Mouse (Mus musculus): Measurements from ENCODE around the gene Sfxn4.

DNA sequence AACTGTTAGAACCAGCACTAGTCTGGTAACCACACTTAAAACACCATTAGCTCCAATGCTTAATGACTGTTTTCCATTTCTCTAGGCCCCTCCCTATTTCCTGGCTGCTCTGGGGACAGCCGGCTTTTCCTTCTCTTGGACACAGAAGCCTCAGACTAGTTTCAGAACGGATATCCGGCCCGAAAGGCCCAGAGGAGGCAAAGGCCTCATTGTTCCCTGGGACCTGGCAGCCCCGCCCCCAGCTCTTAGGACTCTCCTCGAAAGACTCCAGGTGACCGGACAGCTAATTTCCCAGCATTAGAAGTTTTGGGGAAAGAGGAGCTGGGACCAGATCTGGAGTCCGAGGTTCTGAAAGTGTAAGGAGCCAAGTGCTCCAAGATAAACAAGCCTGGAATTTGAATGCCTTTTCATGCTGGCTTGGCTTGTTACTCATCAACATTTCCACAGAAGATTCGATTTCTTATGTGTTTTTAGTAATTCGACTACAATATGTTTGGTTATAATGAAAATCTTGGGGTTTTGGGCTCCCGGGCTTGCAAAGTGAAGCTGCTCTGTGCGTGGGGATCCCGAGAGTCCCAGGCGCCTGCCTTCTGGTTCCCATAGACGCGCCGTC lies 27.9 kb upstream of the Sfxn4 start:
- TF ChIP-seq POLR2A (IDR thresholded peaks at IDR 0.05; ENCODE audit: control insufficient read depth, extremely low read depth, insufficient read depth, low read length, poor library complexity) (no peak), CTCF (IDR thresholded peaks at IDR 0.05; ENCODE audit: borderline replicate concordance, control insufficient read depth, extremely low read depth, insufficient read depth, low read length, poor library complexity) (no peak)

Measured in thymus, adult 2 months (tissue).